Mouse (Mus musculus) cerebellum, adult 11-12 months (tissue): ENCODE data around the gene Zbtb48.
"Not testable (repeated sequence)": the region's sequence is repeated elsewhere in the genome, so short reads cannot be mapped to it uniquely, and the experiment has no call there.

ENCODE experiments used
- DNase-seq: peaks from one replicate; pipeline ENCODE4 v3.0.0; 2022

Gene Zbtb48

DNA sequence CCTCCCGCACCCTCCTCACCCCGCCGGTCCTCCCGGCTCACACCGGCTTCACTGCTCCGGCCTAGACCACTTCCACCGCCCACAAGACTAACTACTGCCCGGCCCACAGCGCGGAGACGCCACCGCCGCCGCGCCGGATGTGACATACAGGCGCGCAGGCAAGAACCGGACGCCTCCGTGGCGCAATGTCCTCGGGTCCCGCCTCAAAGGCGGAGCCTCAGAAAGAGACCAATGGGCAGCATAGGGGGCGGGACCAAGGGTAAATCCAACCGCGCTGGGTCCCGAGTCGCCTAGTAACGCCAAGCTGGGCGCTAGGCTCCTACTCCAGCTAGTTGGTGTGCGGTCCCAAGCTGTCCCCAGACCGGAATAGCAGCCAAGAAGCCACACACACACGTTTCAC lies at the start of gene Zbtb48:
TSS of gene Zbtb48 (minus strand) at position 148 of the 400 bp plus-strand sequence.
- DNase-seq: peak; percentile 97

DNA sequence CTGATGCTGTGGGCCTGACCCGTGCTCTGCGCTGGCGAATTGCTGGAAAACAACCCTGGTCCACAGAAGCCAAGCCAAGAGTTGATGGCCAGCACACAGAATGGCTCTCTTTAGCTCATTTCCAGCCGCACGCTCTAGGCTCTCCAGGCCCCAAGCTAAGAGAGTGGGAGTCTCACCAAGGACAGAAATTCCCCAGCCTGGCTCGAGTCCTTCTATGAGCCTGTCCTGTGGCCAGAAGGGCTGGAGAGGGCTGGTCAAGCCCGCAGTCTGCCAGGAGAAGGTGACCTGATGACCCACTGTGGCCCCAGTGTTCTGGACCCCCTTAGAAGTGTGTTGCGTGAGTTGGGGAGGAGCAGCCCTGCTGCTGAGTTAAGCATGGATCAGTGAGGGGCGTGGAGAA lies 49.7 kb upstream of the Zbtb48 start:
- no peak for DNase-seq

DNA sequence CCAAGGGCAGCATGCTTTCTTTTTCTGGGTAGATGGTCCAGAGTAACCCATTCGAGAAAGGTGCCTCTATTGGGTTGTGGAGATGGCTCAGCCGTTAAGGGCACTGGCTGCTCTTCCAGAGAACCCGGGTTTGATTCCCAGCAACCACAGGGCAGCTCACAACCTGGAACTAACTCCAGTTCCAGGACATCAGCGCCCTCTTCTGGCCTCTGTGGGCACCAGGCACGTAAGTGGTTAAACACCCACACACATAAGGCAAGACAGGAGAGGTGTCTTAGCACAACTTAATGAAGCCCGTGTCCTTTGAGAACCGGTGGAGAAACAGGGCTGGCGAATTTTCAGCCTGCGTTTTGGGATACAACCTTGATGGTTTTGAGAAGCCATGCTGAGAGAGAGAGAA lies 47.1 kb upstream of the Zbtb48 start:
- DNase-seq: no peak

DNA sequence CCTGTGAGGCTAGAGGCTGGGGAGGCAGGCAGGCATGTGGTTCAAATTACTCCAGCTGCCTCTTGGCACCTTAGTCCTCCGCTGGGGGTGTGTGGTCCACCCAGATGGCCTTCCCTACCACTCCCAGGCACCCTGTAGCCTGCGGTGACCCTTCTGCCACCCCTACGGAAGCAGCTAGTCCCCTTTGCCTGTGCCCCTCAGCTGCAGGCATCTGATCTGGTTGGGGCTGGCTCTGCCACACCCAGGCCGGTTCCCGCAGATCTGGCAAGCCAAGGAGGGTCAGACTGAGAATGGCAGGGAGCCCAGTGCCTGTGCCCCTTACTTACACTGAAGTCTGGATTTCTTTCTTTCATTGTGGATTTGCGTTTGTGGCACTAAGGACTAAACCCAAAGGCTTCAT lies 46.2 kb upstream of the Zbtb48 start:
- DNase-seq: no peak

DNA sequence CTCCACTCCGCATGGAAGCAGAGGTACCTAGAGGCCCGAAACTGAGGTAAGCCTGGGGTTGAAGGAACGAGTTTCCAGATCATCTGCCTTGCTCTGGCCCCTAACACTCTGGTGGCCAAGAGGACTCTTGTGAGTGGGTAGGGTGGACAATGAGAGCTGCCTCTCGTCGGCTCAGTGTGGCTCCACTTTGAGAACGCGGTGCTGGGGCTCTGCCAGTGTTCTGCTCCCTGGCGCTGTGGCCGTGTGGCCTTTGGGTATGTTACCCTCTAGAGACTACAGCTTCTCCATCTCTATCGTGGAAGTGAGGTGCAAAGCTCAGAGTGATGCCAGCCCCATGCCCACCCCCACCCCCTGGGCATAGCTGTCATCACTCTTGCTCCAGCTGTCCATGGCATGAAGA lies 45.2 kb upstream of the Zbtb48 start:
- DNase-seq: no peak

DNA sequence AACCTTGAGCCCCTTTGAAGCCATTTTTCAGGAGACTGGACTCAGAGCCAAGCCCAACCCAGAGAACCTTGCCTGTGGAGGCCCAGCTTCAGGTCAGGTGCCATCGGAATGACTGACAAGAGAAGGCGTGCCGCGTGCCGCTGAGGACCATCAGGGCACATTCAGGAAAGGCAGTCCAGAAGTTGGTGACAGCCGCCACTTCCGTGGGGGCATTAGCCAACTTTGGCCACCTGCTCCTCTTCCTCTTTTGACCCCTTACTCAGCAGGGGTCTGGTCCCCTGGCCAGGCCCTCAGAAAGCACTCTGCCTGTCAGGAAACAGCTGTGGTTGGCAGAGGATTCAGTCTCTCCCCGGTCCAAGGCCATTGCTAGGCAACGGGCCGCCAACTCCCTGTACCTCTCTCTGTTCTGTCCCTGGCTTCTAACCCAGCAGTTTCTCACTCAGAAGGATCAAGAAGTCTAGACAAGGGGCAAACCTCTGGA lies 44.7 kb upstream of the Zbtb48 start, which contains the start of gene Plekhg5:
TSS of gene Plekhg5 (plus strand) at position 378 of the 481 bp plus-strand sequence.
- no peak for DNase-seq

DNA sequence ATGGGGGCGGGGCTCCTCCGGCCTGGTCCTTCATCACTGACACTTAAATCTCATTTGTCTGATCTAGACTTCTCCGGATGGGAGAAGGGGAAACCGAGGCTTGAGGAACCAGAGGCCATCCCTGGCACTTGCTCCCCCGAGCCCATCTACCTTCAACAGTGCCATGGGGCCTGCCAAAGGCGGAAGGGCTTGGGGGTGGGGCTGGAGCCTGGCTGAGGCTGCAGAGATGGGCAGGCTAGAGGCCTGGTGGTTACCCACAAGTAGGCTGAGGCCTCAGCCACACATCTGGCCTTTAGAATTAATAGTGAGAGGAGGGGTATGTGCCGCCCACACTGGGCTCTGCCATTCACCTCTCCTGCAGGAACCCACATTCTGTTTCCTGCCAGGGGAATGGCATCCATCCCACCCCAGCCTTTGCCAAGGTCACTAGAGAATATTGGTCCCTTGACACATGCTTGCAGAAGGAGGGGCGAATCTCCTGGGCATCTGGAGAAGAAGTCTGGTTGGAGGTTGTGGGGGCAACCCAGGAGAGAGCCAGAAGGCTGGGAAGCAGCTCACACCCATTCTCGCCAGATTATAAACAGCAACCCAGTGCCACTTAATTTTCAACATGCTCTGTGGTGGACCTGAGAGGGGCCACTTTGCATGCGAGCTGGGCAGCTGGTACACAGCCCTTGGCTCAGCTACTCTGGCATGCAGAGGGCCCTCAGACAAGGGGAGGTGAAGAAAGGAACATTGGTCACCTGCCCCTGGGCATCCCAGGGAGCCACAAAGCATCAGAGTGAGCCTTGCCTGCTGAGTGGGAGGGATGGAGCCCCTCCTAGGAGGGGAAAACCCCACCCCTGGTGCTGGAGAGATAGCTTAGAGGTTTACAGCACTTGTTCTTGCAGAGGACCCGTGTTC lies 43.3 kb upstream of the Zbtb48 start:
- no peak for DNase-seq

DNA sequence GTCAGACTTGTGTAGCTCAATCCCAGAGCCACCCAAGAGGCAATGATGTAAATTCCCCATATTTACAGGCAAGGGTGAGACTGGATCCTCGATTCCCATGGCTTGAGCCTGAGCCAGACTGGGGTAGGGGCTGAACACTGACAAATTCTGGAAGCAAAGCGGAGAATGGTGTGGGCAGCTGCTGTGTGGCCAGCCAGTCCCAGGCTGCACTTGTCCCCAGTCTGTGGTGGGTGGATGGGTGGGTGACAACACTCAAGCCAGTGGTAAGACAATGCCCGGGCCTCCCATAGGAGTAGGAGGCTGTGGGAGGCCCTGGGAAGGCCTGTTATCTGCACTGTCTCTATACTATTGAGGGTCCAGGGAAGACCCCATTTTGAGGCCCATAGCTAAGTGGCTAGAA lies 41.8 kb upstream of the Zbtb48 start:
- no peak for DNase-seq

DNA sequence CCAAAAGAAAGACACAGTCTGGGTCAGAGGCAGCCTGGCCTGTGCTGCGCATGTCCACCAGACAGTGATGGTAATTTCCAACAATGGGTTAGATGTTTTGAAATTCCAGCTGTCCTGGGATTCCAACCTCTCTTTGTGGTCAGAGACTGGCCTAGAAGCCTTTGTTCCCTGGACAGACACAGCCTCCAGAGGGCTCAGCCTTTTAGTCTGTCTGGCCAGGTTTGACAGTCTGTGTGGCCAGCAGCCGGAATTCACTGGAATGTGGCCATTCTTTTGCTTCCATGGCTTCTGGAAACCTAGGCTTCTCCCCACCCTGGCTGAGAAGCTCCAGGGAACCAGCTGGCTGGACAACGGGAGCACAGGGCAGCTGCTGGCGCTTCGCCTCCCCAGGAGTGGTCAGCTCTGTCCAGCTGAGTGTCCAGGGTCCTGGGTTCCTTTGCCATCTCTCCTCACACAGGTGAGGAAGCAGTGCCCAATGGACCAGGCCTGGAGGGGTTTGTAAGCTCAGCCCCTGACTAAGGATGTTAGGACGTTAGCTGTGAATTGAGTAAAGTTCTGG lies 40.8 kb upstream of the Zbtb48 start:
- no peak for DNase-seq

DNA sequence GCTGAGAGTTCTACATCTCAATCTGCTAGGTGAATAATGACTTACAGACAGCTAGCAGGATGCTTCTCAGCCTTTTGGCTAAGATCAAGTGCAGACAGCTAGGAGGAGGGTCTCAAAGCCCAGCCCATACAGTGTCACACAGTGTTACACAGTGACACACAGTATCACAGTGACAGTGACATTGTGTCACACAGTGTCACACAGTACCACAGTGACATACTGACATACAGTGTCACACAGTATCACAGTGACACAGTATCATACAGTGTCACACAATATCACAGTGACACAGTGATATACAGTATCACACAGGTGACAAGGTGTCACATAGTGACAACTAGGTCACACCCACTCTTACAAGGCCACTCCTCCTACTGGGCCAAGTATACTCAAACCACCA lies 39.8 kb upstream of the Zbtb48 start:
- no peak for DNase-seq

DNA sequence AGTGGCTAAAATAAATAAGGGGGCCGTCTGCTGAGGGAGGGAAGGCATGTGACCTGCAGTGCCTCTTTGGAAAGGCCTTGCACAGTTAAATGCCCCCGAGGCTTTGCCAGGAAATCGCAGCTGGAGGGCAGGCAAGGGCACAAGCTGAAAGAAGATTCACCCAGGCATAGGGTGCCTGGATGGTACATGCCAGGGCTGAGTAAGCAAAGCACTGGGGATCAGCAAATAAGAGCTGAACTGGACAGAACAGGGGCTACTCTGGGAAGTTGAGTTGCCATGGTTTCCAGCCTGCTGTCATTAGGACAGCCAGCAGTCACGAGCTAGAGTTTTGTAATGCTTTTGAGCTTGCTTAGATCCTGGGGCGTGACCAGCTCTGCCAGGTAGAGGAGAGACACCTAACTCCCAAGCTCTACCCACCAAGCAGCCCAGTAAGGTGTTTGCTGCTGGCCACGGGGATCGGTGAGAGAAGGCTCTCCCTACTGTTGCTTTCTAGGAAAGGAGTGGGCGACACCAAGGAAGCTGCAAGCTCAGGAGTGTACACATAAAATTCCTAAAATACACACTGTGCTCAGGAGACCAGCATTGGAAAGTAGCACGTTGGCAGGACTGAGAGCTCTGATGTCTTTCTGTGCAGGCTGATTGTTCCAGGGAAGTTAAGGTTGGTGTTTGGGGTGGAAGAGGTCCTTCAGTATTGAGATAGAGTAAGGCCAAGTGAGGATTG lies 35.1 kb upstream of the Zbtb48 start:
- DNase-seq: no peak

DNA sequence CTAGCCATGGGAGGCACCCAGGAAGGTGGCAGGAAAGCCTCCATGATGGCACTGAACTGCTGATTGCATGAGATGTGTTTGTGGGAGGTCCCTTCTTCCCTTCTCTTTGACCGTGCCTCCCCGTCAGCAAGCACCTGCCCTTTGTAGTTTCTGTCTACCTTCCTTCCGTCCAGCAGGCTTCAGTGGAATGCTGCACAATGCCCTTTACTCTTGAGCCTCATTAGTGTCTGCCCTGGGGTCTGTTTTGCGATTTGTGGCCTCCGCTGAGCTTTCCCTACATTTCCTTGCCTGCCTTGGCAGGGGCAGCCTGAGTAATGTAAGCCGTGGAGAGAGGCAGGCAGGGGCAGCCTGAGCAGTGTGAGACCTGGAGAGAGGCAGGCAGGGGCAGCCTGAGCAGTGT lies 17.1 kb upstream of the Zbtb48 start:
- no peak for DNase-seq

DNA sequence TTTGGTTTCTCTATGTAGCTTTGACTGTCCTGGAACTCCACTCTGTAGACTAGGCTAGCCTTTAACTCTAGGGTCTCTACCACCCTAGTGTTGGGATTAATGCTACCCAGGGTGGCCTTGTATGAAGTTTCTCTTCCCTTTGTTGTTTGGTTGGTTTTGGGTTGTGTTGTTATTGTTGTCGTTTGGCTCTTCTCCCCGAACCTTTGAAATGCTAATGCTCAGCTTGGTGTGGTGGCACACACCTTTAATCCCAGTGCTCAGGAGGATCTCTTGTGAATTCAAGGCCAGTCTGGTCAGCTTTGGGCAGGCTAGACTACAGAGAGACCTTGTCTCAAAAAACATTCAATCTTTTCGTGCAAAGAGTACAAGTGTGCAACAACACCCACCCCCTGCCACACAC lies 15.7 kb upstream of the Zbtb48 start:
- no peak for DNase-seq

DNA sequence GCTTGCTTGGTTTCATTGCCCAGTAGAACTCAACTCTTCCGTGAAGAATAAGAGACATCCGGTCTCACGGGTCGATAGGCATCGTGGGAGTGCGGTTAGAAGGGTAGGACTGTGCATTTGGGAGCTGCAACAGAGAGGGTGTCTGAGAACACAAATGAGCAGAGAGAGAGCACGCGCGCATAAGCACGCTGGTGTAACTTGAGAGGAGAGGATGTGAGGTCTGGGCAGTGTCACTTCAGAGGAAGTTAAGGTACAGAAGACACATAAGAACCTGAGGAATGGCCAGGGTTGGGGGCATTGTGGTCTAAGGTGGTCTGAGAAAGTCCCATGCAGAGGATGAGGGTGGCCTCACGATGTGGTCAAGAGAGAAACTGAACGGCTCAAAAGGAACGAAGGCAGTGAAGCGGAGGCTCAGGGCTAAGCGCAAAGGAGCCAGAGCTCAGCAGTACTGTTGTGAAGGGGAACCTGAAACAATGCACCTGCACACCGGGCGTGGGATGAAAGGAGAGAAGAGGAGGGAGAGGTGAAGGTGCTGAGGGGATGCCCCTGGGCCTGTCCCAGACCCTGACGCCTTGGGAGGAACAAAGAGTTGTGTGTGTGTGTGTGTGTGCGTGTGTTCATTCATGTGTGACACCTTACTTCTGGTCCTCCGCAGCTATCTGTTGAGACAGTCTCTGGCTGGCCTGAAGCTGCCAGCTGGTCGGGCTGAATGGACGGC lies 14.6 kb upstream of the Zbtb48 start:
- DNase-seq: no peak

DNA sequence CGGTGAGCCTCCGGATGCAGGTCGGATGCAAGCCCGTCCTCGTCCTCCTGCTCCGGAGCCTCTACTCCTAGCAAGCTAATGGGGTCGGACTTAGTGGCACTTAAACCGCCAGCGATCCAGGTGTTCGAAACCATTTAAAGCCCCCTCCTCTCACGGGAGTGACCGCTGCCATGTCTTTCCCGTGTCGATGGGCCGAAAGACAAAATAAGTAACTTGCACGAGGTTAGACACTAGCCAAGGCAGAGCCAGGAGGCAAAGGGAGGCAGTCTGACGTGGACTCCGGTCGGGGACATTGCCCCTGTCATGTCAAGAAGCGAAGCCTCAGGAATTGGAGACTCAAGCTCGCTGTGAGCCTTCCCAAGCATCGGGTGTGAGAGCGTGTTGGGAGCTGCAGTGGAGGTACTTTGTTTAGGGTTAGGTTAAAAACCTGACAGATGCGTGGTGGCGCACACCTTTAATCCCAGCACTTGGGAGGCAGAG lies 12.4 kb upstream of the Zbtb48 start:
- DNase-seq: peak; percentile 18

DNA sequence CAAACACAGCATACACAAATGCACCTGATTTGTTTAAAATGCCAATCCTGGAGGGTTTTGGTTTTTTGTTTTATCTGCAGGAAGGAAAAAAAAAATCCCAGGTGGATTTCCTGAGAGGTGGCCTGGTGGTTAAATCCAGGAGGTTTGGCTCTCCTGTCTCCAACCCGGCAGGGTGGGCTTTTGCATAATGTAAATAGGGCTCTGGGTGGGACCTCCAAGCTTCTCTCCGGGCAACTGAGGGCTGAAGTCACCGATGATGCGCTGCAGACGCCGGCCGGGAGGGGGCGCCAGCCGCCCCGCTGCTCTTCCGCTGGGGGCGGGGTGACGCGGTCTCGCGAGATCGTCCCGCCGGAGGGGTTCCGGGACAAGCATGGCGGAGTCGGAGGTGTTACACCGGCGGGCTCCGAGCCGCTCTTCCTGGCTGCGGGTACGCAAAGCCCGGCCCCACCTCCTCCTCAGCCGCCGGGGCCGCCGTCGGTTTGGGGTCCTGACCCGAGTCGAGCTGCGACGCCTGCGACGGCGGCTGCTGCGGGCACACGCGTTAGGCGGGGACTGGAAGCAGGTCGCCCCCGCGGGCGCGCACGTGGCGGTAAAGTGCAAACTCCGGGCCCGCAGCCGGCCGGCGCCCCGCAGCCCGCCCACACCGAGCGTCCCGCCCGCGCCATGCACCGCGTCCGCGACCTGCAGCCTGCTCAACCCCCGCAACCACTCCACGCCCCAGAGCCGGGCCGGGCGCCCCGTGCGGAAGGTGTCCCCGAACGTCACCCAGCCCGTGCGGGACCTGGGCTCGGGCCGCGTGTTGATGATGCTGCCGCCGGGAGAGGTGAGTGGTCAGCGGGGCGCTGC lies 11.7 kb upstream of the Zbtb48 start, which contains the start of gene Nol9:
TSS of gene Nol9 (plus strand) at position 337 of the 846 bp plus-strand sequence.
- peak; percentile 91 for DNase-seq

DNA sequence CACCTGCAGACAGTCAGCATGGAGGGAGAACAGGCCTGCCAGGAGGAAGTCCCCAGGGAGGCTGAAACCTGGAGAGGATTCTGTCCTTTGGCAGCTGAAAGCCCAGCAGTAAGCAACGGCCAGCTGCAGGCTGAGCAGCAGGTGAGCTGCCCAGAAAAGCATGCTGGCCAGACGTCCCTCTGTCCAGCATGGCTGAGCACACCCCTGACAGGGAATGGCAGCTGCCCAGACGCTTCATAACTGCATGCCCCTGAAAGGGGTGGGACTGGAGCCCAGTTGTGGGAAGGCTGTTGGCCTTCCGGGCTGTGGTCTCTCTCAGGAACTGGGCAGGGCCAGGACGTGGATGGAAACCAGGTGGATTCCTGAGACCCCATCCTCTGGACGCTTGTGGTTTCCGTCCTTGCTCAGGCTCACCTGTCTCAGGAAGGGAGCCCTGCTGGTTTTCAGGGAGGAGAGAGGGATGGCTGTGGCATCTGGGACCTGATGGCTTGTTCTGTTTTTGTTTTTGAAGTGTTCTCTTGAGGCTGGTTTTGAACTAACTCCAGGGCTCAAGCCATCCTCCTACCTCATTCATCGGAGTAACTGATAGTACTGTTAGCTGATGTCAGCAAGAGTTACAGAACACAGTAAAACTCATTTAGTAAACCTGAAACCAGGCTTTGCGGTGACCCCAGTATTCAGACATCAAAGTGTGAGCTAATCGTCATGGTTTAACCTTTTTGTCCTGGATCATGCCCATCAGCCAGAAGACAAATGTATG lies 10.9 kb upstream of the Zbtb48 start, which contains the start of gene Tas1r1:
TSS of gene Tas1r1 (minus strand) at position 344 of the 760 bp plus-strand sequence.
- DNase-seq: peak; percentile 39

DNA sequence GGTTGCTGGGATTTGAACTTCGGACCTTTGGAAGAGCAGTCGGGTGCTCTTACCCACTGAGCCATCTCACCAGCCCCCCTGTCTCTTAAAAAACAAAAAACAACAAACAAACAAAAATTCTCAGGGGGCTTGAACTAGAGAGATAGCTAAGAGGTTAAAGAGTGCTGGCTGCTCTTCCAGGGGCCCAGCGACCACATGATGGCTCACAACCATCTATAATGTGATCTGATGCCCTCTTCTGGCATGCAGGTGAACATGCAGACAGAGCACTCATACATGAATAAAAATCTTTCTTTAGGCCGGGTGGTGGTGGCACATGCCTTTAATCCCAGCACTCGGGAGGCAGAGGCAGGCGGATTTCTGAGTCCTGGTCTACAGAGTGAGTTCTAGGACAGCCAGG lies 9.0 kb upstream of the Zbtb48 start:
- DNase-seq: not testable (repeated sequence)

DNA sequence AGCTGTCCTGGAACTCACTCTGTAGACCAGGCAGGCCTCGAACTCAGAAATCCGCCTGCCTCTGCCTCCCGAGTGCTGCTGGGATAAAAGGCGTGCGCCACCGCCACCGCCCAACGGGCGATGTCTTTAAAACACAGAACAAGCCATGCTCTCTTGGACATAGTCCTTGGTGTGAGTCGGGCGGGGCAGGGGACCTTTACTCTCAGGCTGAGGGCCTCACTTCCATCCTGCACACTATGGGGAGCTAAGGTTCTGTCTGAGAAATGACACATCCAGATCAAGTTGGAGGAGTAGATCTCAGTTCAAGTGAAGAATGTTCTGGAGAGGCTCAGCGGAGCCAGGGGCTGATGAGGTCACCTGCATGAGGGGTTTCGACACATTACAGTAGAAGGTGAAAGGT lies 5.5 kb upstream of the Zbtb48 start:
- no peak for DNase-seq

DNA sequence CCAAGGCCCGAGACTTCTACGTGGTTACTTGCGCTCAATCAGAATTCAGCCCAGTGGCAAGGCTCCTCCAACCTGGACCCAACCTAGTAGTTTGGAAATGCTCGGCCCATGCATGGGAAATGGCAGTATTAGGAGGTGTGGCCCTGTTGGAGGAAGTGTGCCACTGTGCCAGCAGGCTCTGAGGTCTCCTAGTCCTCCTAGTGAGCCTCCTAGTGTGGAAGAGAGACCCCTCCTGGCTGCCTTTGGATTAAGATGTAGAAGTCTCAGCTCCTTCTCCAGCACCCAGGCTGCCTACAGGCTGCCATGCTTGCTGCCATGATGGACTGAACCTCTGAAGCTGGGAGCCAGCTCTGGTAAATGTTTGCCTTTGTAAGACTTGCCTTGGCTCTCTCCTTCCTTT lies 2.5 kb upstream of the Zbtb48 start:
- DNase-seq: peak; percentile 32

DNA sequence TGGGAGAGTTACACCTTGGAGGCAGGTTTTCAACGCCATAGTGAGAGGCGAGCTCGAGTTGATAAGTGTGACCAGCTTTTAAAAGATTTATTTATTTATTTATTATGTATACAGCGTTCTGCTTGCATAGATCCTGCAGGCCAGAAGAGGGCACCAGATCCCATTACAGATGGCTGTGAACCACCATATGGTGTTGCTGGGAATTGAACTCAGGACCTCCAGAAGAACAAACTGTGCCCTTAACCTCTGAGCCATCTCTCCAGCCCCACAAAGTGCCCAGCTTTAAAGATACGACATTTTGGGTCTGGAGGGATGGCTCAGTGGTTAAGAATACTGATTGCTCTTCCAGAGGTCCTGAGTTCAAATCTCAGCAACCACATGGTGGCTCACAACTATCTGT lies 1.6 kb upstream of the Zbtb48 start:
- peak; percentile 32 for DNase-seq
